Mouse (Mus musculus): ENCODE data around the gene Wdr54.

DNA sequence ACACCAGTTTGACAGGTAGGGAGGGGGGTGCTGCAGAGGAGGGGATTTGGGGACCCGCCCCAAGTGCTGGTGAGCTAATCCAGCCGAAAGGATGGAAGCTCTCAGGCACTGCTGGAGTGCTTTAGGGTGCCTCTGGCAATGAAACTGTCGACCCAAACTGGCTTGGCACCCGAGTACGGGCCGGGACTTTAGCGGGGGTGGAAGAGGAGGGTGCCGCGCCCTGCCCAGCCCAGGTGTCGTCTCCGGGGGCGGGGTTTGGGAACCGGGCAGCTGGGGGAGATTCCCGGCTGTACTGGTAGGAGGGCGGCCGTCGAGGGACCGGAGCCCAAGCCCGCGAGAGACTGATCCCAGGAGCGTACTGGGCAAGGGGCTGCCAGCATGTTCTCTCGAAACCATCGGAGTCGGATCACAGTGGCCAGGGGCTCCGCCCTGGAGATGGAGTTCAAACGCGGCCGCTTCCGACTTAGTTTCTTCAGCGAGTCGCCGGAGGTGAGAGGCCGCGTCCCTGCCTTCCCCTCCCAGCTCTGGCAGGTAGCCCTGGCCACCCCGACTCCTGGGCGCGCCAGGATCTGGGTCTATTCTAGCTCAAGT is 20.5 kb downstream of the Wdr54 start:
- TF ChIP-seq CTCF (conservative IDR thresholded peaks at IDR 0.05; ENCODE audit: low read length) = no peak
- TF ChIP-seq NANOG (IDR thresholded peaks at IDR 0.05; ENCODE audit: borderline replicate concordance, low read length) = no peak

Measured in E14TG2a.4 (cell line).